Mouse (Mus musculus): ENCODE measurements around the gene Msto1.
"Not testable (repeated sequence)": the region's sequence is repeated elsewhere in the genome, so short reads cannot be mapped to it uniquely, and the experiment has no call there.

Msto1 gene

GRCm38 (mm10) chr3:88918981-88919380 lies 5.2 kb upstream of the Msto1 start:
- ChIA-PET POLR2A (interaction anchor here in 2 of 4 experiments (0.6 to 1.8 kb wide), 7 partner anchors 10 to 86 kb away, joined by 3 to 12 read pairs (median 3); no protein-coding TSS in a partner anchor), CTCF (no interaction called here)

DNA sequence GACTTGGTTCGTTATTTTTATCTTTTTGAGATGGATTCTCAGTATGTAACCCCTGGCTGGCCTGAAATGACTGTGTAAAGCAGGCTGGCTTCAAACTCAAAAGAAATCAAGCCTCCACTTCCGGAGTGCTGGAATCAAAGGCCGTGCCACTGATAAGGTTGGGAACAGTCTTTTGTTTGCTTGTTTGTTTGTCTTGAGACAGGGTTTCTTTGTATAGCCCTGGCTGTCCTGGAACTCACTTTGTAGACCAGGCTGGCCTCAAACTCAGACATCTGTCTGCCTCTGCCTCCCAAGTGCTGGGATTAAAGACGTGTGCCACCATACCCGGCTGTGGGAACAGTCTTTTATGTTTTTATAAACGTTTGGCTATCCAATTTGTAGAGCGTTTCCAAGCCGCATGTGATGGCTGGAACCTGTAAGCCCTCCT lies 598 bp upstream of the Msto1 start:
- POLR2A ChIA-PET, result interaction anchor here in 3 of 4 experiments (0.6 to 4.5 kb wide), 17 partner anchors 8 to 504 kb away, joined by 3 to 16 read pairs (median 4); partner anchors contain the start of genes Cks1b (in 1 of the 3), Rusc1 (in 1 of the 3), Scamp3 (in 1 of the 3) and Shc1 (in 1 of the 3)
- CTCF ChIA-PET, result interaction anchor here in 1 of 4 experiments (1.6 kb wide), 1 partner anchor 24 kb away, joined by 7 read pairs; no protein-coding TSS in a partner anchor

GRCm38 (mm10) chr3:88912585-88912984 lies 1.2 kb downstream of the Msto1 start:
- ChIA-PET CTCF (interaction anchor here in 2 of 4 experiments (1.6 to 1.8 kb wide), 2 partner anchors 26 to 28 kb away, joined by 4 to 7 read pairs; no protein-coding TSS in a partner anchor), POLR2A (interaction anchor here in 2 of 4 experiments (0.6 to 4.5 kb wide), 12 partner anchors 8 to 341 kb away, joined by 3 to 16 read pairs (median 5); no protein-coding TSS in a partner anchor)

DNA sequence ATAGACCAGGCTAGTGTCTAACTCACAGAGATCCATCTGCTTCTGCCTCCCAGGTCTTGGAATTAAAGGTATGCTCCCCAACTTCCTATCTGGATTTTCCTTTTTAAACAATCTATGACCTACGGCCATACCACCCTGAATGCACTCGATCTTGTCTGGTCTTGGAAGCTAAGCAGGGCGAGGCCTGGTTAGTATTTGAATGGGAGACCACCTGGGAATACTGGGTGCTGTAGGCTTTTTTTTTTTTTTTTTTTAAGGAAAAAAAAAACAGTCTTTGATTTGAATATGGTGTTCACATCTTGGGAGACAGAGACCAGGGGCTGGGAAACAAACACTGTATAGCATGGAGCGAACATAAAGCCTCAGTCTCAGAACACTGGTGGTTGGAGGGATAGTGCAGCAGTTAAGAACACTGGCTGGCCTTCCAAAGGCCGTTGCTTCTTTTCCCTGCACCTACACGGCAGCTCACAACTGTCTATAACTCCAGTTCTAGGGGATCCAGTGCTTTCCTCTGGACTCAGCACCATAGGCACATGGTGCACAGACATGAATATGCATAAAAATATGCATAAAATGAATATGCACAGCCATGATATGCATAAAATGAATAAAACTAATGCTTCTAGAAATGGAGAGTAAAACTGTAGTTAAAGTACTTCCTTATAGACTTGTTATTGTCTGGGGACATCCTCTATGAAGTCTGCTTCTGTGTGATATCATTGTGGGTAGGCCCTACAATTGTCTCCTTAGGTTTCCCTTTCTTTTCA lies 7.2 kb downstream of the Msto1 start:
- POLR2A ChIA-PET, result interaction anchor here in 2 of 4 experiments (0.7 kb wide), 2 partner anchors 181 to 213 kb away, joined by 3 to 10 read pairs; no protein-coding TSS in a partner anchor
- CTCF ChIA-PET, result interaction anchor here in 1 of 4 experiments (0.6 kb wide), 1 partner anchor 414 kb away, joined by 3 read pairs; no protein-coding TSS in a partner anchor

DNA sequence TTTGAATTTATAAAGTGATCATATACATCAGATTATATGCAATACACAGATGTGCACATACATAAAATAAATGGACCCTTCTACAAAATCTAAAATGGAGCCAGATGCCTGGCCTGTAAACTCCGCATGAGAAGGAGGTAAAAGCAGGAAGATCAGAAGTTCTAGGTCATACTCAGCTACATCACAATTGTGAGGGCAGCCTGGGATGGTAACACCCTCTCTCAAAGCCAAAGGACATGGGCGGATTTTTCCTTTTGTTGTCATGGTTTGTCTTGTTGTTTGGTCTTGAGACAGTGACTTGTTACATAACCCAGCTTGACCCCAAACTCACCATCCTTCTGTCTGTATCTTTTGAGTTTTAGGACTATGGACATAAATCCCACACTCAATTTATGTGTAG lies 8.1 kb downstream of the Msto1 start:
- POLR2A ChIA-PET, result interaction anchor here in 2 of 4 experiments (0.7 to 3.9 kb wide), 2 partner anchors 7 to 212 kb away, joined by 3 to 13 read pairs; partner anchors contain the start of gene Msto1 (in 1 of the 2)
- CTCF ChIA-PET, result interaction anchor here in 2 of 4 experiments (0.5 kb wide), 2 partner anchors 23 to 302 kb away, joined by 3 to 10 read pairs; no protein-coding TSS in a partner anchor

DNA sequence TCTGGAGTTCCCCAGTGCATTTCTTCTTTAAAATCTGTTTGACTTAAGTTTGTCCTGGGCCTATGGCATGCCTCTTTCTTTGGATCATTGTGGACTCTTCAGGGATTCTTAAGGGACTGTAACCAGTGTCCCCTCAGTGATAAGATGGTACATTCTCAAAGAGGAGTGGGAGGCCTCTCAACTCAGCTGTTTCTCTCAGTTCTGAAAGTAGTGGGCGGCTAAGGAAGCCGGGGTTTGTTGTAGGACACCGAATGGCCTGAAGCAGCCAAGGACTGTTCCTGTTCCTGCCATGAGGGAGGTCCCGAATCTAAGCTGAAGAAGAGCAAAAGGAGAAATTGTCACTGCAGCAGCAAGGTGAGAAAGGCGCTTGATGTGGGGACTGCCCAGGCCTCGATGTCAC lies 8.6 kb downstream of the Msto1 start:
- ChIA-PET CTCF (interaction anchor here in 2 of 4 experiments (0.5 kb wide), 2 partner anchors 23 to 302 kb away, joined by 3 to 10 read pairs; no protein-coding TSS in a partner anchor), POLR2A (interaction anchor here in 1 of 4 experiments (0.7 to 3.9 kb wide), 2 partner anchors 8 to 52 kb away, joined by 3 to 13 read pairs; partner anchors contain the start of gene Msto1)

GRCm38 (mm10) chr3:88904803-88905202 lies 9.0 kb downstream of the Msto1 start:
- ChIA-PET POLR2A (interaction anchor here in 2 of 4 experiments (0.6 to 3.9 kb wide), 3 partner anchors 8 to 51 kb away, joined by 3 to 13 read pairs (median 3); partner anchors contain the start of gene Msto1 (in 1 of the 2)), CTCF (interaction anchor here in 1 of 4 experiments (0.6 kb wide), 1 partner anchor 65 kb away, joined by 4 read pairs; no protein-coding TSS in a partner anchor)

- POLR2A ChIA-PET, CTCF ChIA-PET: not testable (repeated sequence)
Measured at GRCm38 (mm10) chr3:88893011-88893410, 20.8 kb downstream of the Msto1 start.

GRCm38 (mm10) chr3:88882536-88882935 lies 31.3 kb downstream of the Msto1 start:
- CTCF ChIA-PET, result interaction anchor here in 2 of 4 experiments (0.7 kb wide), 2 partner anchors 56 to 868 kb away, joined by 3 to 7 read pairs; no protein-coding TSS in a partner anchor
- POLR2A ChIA-PET, result not testable (repeated sequence)

DNA sequence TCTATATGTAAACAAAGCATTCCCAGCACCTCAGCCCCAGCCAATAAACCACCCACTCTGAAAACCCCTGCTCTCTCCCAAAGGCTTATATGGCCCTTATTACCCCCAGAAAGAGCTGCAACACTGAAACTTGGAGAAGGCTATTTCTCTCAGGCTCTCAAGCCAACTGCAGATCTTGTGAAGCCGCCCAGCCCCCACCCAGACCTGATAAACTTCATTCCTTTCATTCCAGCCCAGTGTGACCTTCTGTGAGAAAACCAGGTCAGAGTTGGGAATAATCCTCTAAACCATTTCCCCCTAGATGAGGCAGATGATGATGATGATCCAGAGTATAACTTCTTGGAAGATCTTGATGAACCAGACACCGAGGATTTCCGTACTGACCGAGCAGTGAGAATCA lies 45.4 kb downstream of the Msto1 start:
- POLR2A ChIA-PET, result not testable (repeated sequence)

DNA sequence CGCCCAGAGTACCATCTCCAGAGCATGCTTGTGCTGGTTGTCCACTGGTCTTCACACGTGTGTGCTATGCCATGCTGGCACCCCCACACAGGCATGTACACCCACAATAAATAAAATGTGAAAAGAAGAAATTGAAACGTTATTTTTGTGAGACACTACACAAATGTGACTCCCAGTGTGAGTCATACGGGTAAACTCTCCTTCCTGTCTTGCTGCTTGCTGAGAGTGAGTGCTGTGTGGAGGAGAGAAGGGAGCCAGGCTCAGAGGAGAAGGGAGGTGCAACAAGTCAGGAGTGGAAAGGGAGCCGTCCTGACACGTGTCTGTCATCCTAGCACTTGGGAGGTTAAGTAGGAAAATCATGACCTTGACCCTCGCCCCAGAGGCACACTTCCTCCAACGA lies 46.6 kb downstream of the Msto1 start:
- POLR2A ChIA-PET, CTCF ChIA-PET: not testable (repeated sequence)

More for the DNA sequence above, 45.4 kb downstream of the Msto1 start:
- CTCF ChIA-PET, result not testable (repeated sequence)

- CTCF ChIA-PET, POLR2A ChIA-PET: not testable (repeated sequence)
Measured at GRCm38 (mm10) chr3:88866735-88867134, 47.1 kb downstream of the Msto1 start.

- POLR2A ChIA-PET, result interaction anchor here in 1 of 4 experiments (0.7 kb wide), 1 partner anchor 144 kb away, joined by 3 read pairs; no protein-coding TSS in a partner anchor
- CTCF ChIA-PET, result no interaction called here
Measured at GRCm38 (mm10) chr3:88862129-88862528, 51.7 kb downstream of the Msto1 start.

- ChIA-PET POLR2A (interaction anchor here in 1 of 4 experiments (1.1 kb wide), 1 partner anchor 270 kb away, joined by 3 read pairs; no protein-coding TSS in a partner anchor), CTCF (no interaction called here)
Measured at GRCm38 (mm10) chr3:88855837-88856236, 58.0 kb downstream of the Msto1 start.

Data from embryonic stem cell, embryonic (primary cell).